Mouse (Mus musculus) embryo, embryonic 10 days (tissue): ENCODE results near the gene Gpatch1.
"Not testable (repeated sequence)": the region's sequence is repeated elsewhere in the genome, so short reads cannot be mapped to it uniquely, and the experiment has no call there.

Experiments used
- DNase-seq: peaks from one replicate; pipeline ENCODE4 v3.0.0-alpha.2; 2015; ENCODE audit warnings: low spot score

Gpatch1 gene

DNA sequence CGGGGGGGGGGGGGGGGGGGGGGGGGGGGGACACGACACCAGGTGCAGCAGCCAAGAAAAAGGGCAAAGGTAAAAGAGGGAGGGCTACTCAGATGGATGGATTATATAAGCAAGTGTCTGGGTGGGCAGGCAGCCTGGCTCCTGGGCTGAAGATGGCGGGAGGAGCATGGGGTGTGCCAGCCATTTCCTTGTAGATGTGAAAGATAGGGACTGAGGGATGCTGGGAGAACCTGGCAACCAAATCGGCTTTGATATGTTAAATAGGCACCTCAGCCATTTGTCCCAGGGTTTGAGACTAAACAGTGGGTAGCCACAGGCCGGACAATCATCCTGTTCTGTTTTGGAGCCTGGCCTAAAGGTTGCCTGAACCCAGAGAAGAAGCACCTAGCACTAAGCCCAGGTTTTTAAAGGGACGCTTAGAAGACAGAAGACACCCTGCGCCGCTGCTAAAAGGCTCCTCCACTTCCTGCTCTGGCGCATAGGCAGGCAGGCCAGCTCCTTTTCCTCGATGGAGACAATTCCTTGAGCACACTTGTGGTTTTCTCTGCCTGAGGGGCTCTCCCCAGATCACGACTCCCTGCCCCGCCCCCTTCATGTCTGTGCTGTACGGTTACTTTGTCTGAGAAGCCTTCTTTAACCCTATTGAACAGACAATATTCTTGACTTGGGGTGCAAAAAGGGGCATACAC is 4.6 kb upstream of the Gpatch1 start:
- peak; percentile 26 for DNase-seq

DNA sequence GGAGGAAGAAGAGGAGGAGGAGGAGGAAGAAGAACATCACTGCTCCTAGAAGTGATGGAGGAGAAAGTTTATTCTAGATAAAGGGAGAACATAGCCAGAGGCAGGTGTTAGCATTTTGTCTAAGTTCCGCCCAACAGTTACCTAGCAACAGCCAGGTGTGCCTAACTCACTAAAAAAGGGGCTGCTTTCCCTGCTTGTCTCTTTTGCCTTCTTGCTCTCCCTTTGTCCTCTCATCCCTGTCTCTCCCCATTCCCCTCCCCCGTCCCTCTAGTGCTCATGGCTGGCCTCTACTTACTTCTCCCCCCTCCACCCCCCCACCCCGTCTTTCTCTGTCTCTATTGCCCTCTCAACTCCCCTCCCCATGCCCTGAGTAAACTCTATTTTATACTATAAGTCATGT is 3.9 kb upstream of the Gpatch1 start:
- no peak for DNase-seq

DNA sequence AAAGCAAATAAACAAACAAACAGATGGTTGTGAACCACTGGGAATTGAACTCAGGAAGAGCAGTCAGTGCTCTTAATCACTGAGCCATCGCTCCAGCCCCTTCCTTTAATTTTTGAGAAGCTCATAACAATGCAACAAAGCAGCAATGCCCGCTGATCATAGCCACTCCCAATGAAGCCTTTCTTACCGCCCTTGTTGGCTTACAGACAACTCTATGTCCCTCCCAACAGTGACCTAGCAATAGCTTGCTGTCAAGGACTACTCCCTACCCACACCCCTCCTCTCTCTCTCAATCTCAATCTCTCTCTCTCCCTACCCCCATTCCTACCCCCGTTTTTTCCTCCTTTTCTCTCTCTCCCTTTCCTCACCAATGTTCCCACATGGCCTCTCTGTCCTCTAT is 1.5 kb upstream of the Gpatch1 start:
- DNase-seq = no peak

DNA sequence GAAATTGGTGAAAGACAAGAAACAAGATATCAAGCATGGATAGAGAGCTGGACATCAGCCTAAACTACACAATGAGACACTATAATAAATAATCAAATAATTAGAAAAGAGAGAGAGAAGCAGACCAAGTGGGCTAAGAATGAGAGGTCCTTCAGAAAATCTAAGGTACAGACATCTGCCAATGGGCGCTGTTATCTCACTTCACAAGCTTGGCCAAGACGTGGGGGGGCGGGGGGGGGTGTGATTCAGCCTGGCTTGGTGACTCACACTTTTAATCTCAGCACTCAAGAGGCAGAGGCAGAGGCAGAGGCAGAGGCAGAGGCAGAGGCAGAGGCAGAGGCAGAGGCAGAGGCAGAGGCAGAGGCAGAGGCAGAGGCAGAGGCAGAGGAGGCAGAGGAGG is 981 bp upstream of the Gpatch1 start:
- not testable (repeated sequence) for DNase-seq

DNA sequence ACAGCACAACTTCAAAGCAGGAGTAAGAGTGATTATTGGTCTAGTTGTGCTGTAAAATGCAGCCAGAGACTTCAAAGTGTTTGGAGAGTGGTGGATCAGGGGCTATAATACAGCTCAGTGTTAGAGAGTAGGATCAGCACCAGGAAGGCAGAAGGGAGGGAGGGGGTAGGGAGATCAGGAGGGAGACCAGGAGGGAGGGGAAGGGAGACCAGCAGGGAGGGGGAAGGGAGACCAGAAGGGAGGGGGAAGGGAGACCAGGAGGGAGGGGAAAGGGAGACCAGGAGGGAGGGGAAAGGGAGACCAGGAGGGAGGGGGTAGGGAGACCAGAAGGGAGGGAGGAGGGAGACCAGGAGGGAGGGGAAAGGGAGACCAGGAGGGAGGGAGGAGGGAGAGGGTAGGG is 4.1 kb downstream of the Gpatch1 start:
- peak; percentile 10 for DNase-seq

DNA sequence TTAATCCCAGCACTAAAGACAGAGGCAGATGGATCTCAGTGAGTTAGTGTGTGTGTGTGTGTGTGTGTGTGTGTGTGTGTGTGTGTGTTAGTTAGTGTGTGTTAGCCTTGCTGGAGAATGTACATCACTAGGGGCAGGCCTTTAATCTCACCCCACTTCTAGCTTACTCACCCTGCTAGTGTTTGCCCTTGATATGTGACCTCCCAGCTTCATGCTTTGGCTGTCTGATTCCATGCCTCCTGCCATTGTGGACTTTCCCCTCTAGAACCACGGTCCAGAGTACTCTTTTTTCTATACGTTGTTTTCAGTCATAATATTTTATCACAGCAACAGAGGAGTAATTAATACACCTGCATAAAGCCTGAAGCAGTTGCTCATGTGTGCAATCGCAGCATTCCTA is 7.0 kb downstream of the Gpatch1 start:
- DNase-seq = no peak

DNA sequence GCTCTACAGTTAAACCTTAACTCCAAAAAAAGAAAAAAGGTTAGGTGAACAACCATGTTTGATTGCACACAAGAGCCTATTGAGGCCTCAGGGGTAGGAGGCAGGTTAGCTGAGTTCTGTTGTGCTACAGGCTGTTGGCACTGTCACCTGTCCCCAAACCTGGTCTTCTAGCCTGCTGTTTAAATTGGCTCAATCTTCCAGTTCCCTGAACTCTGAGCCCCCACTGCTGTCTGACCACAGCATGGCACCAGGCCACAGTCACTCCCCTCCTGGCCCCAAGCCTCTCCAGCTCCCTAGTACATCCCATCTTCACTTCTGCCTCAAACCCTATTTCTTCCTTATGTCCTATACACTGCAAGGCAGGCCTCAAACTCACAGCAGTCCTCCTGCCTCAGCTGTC is 17.4 kb downstream of the Gpatch1 start:
- no peak for DNase-seq

DNA sequence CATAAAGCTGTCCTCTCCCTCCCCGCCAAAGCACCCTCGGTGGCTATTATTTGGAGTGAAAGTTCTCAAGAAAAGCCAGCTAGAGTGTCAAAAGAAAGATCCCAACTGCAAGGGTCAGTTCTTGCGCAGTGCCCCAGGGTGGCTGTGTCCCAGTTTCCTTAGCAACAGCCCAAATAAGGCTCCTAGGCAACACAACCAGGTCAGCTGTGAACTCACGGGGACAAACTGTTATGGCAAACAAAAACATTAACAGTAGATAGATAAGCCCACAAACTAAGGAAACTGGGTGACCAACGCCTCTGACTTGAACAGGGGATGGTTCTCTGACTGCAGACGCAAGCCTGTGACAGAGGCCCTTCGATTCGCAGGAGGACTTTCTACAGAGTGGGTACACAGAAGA is 18.6 kb downstream of the Gpatch1 start:
- DNase-seq = no peak

DNA sequence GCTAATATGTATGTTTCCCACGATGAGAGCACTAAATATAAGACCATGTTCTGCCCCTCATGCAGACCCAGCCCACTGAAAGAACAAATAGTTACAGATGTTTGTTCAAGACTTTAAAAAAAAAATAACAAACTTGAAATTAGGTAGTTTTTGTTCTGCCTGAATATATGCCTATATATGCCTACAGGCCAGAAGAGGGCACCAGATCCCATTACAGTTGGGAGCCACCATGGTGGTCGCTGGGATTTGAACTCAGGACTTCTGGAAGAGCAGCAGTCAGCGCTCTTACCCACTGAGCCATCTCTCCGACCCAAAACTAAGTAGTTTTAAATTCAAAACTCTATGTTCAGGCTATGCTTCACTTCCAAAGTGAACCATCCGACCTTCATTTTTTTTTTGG is 20.4 kb downstream of the Gpatch1 start:
- no peak for DNase-seq

DNA sequence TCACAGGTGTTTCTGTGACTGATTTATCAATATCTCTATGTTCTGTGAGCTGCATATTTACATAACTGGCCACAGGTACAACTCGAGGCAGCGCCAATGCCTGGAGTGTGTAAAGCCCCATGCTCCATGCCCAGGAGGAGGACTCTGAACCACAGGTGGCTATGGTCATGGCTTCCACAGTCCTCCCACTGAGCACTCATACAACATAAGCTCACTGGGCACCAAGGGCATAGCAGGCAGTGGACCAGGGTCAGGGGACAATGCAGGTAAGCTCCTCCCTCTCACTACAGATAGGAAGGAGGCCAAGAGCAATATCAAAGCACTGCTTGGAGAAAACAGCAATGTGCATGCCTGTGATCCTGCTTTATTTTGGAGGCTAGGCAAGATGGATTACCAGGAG is 22.6 kb downstream of the Gpatch1 start:
- no peak for DNase-seq

DNA sequence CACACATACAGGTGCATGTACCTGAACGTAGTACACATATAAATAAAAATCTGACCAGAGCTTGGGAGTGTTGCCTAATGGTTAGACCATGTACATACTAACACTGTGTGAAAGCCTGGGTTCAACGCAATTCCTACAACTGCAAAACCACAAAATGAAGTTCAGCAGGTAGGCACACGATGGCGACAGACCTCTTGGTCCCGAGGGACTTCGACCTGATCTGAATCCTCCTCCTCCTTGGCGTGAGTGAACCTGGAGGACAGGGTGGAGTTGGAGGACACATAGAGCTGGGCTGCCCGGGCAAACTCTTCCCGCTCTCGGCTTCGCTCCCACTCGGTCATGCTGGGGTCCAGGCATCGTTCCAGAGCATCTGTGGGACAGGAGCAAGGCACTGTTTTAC is 24.8 kb downstream of the Gpatch1 start:
- DNase-seq = no peak

DNA sequence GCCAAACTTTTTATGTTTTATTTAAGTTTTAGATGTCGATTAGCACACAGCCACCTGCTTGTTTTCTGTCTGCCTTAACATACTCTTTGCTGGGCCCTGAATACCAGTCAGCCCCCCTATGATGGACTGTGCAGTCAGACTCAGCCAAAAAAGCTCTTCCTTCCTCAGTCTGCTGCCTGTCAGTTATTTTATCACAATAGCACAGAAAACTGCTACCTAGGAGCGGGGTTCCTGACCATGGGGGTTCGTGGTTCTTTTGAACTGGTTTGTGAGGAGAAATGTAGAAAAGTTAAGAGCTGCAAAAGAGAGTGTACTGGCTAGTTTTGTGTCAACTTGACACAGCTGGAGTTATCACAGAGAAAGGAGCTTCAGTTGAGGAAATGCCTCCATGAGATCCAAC is 39.3 kb downstream of the Gpatch1 start:
- no peak for DNase-seq

DNA sequence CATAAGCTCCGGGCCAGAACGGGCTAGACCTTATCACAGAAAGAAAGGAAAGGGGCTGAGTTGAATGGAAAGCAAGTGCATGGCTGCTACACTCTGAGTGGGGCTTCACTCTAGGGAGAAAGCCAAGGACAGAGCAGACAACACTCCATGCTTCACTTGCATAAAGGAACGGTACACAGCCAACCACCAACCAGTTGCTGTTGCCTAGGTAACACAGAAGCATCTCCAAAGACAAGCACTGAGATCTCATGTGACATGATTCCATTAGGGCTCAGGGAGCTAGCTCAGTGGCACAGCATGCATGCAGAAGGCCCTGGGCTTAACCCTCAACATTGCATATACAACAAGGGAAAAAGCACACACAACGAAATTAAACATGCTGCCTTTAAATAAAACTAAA is 40.8 kb downstream of the Gpatch1 start:
- DNase-seq = peak; percentile 43

DNA sequence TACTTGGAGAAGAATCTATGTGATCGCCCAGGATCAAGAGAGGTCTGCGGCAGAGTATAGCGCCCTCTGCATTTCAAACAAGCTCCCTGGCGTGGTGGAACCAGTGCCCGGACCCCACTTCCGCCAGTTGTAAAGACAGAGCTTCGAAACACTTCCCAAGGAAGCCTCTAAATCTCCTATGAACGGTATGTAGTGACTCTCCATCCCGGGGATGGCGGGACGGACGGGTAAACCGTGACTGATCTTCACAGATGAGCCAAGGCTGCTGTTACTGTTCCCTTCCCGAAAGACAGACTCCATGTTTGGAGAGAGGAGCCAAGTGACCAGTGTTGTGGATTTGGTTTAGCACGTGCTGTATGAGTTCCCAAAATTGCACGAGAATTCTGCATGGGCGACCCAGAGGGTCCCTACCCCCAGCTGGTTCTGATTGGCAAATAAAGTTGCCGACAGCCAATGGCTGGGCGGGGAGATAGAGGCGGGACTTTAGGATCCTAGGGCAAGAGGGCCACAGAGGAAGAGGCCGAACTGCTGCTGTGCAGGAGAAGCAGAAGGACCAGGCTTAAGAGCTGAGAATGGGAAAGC is 48.7 kb downstream of the Gpatch1 start:
- peak; percentile 79 for DNase-seq

DNA sequence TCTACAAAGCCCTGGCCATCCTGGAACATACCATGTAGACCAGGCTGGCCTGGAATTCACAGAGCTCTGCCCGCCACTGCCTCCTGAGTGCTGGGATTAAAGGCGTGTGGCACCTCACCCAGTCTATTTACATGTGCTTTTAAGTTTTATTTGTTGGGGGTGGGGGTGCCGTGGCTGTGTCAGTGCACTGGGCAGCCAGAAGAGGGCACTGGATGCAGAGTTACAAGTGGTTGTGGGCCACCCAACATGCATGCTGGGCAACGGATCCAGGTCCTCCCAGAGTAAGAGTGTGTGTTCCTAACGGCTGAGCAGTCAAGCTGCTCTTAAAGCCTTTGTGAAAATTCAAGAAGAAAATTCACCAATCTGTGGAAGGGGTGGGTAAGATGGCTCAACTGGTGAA is 50.4 kb downstream of the Gpatch1 start:
- no peak for DNase-seq

DNA sequence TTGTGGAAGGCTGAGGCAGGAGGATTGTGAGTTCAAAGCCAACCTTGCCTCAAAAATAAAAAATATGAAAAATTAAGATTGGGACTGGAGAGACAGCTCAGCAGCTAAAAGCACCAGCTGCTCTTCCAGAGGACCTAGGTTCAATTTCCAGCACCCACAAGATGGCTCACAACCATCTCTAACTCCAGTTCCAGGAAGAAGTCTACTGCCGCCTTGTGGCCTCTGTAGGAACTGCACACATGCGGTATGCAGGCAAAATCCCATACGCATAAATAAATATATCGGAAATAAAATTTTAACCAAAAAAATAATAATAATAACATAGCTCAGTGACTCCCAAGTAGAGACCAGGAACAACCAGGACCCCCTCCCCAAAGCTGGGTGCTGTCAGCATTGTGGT is 51.6 kb downstream of the Gpatch1 start:
- no peak for DNase-seq

DNA sequence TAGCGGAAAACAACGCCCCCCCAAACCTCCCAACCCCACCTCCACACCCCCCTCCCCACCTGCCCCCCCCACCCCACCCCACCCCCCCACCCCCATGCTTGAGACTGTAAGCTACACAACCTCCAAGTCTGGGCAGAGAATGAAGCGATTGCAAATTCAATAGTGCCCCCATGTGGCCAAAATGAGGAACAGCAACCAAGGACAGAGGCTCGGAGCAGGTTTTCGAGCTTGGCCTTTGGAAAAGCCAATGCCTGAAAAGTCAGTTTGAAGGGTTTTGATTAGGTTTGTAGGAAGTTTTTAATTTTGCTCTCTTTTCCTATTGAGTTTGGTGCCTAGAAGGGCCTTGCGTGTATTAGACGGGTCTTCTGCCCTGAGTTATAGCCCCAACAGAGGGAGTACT is 53.5 kb downstream of the Gpatch1 start:
- DNase-seq = peak; percentile 60

DNA sequence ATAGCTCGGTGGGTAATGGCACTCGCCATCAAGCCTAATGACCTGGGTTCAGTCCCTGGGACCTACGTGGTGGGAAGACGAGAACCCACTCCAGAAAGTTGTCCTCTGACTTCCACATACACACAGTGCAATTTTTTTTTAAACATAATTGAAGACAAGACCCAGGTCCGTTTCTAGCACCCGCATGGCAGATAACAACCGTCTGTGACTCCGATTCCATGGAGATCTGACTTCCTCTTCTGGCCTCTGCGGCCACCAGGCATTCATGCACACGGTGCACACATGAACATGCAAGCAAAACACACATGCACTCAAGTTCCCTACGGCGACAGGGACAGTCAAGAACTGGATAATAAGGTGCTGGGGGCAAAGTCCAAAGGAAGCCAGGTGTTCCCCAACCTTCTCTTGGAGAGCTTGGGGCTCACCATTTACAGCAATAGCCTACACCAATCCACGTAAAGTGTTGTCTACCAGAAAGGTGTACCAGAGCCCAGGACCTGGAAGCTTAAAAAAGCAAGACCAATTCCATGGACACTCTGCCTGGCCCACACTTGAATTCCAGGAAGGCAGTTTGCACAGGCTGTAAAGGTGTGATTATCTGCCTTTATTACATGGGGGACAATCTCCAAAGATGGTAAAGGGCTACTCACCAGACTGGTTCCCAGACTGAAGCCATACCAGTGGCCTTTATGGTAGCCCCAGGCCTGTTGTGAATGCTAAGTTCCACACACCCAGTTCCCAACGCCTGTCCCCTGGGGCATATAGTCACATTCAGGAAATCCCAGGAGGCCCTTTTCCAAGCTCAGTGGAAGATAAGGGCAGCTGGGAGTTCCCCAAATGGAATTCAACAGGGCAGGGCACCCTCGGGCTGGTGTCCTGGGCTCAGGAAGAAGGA is 54.4 kb downstream of the Gpatch1 start:
- no peak for DNase-seq

DNA sequence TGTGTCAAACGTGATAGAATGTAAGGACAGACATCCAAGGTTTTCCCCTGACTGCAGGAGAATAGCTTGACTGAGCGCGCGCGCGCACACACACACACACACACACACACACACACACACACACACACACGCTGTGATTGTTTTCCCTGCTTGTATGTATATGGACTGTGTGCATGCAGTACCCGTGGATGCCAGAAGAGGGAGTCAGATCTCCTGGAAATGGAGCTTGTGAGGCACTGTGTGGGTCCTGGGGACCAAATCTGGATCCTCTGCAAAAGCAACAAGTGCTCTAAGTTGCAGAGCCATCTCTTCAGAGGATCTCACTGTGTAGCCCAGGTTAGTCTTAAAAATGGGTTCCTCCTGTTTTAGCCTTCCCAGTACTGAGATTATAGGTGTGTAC is 58.9 kb downstream of the Gpatch1 start:
- DNase-seq = no peak

DNA sequence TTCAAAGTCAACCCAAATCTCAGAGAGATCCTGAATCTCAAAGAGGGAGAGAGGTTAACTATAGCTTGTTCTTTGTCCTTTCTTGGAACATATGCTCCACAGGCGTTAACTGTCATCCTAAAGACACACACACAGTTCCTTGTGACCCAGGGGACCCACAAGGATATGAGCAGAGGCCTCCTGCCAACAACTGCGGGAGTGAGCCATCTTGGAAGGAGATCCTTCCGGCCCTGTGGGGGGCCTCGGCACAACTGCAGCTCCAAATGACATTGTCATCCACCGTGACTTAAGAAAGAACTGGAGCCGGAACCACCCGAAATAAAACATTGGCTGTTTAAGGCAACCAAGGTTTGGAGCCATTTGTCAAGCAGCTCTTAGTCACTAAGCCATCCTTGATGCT is 59.9 kb downstream of the Gpatch1 start:
- no peak for DNase-seq

DNA sequence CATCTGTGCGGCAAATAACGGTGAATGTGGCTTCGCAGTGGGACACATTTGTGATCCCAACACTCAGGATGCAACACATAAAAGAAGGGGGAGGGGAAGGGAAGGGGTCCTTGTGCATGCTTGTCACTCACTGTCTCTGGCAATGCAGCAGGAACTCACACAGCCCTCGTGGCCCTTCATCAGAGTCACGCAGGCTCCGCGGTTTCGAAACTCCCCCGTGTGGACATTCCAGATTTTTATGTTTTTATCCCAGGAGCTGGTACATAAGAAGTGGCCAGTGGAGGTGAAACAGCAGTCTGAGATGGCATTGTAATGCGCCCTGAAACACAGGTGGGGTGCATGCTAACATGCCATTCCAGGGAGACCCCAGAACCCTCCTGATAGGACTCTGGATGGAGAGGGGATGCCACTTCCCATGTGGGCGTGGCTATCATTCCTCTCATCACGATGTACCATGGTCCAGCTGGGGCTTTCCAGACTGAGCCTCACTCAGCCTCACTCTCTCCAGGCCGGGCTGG is 66.1 kb downstream of the Gpatch1 start:
- DNase-seq = peak; percentile 76

DNA sequence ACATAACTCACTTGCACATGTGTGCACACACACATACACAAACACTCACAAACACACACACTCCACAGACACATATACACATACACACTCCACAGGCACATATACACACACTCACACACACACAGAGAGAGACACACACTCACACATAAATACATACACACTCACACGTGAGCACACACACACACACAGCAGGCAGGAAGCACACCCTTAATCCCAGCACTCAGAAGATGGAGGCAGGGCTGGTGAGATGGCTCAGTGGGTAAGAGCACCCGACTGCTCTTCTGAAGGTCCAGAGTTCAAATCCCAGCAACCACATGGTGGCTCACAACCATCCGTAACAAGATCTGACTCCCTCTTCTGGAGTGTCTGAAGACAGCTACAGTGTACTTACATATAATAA is 80.3 kb downstream of the Gpatch1 start:
- DNase-seq = not testable (repeated sequence)

DNA sequence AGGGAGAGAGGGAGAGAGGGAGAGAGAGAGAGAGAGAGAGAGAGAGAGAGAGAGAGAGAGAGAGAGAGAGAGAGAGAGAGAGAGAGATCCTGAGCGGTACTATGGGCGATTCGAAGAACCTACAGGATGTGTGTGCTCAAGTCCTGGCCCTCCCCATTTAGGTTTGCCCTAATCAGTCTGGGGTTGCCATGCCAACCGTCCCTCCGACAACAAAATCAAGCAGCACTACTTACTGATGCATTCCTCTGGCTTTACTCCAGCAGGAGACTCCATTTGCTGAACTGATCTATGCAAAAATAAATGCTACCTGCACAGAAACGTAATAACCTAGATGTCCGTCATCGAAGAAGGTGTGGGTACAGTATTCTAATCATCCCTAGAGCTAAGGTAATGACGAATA is 82.9 kb downstream of the Gpatch1 start:
- peak; percentile 81 for DNase-seq
